Mouse (Mus musculus) left cerebral cortex, adult 8-10 months (tissue): ENCODE data around the gene Atp2a2. TPM values are rescaled to one million over a fixed set of nuclear protein-coding genes. Genes with fewer than 3 reads are reported as not detected.

Experiments
- DNase-seq, 2 experiments: peaks; one replicate each; pipeline ENCODE4 v3.0.0; 2022; ENCODE audit warnings: low spot score in 2 of 2
- total RNA-seq, 4 experiments: library from RNA; stranded (reverse); gene quantifications; 2 replicates each; pipeline ENCODE4 v1.2.4; 2022

Atp2a2 gene
- total RNA-seq, 4 experiments from 2014 or later, result 616 to 703 (median 645) TPM

DNA sequence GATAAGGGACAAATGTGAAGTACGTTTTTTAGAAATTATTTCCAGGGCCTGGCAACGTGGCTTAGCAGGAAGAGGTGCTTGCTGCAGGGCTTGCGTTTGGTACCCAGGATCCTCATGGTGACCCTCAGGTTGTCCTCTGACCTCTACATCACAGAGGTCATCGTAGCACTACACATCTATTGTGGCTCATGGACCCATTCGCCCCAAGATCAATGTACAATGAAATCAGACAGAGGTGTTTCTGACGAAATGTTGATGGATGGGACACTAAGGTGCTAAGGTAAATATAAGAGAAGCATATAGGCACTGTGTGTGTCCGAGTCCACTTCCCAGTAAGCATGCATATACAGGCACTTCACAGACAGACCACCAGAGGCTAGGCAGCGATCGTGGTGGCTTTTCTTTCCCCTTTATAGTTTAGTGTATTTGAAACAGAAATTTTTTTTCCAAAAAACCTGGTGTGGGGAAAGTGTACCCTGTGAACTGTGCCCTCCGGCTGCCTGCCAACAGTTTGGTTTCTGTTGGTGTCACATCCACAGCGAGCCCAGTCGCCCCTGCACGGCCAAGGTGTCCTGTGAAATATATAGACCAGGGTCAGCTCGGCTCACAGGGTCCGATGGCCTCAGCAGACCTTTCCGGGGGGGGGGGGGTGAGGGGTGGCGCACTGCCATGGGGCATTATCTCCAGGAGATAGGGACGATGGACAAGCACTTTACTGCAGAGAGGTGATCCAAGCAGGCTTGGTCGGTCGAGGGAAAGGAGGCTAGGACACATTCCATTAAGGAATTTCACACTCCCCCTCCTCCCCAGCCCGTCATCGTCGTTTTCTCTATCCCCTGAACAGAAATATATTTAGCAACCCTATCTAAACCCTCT lies 18.5 kb upstream of the Atp2a2 start:
- no peak for DNase-seq

DNA sequence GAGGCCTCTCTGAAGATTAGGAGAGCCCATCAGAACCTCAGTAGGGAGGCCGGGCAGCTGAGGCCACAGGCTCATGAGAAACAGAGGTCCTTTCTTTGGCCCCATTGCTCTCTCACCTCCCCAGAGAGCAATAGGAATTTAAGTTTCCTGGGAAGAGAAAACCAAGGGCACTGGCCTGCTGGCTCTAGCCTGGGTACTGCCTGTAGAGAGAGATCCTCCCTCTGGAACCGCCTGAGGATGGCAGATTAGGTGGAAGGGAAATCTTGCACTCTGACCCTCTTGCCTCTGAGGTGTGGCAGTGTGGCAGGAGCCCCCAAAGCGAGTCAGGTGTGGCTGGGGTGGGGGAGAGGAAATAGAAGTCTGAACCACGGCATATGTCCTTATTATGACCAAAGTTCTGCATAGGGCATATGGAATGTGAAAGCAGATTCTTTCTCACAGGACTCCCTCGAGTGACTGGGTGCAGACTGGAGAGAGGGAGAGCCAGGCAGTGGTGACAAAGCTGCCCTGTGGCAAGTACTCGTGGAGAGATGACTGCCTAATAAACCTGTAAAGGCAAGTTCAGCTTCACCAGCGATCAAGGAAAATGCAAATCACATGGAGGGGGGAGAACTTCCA lies 17.1 kb upstream of the Atp2a2 start:
- no peak for DNase-seq

- DNase-seq, result no peak
Measured at GRCm38 (mm10) chr5:122518247-122518646, 16.2 kb upstream of the Atp2a2 start.

DNA sequence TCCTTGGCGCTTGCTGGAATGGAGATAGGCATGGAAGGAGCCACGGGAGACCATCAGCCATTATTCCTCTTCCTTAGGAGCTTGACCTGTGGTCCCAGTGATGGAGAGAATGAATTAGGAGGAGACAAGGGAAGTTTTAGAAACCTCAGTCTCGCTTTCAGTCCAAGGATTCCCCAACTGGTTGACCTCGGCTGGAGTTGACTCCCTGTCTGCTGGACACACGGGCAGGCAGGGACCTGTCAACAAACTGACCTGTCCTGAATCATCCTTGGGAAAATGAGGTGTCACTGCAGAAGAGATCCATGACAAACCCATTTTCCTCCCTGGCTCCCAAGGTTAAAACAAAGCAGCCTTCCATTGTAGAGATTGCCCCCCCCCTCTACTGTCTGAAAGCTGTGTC lies 14.9 kb upstream of the Atp2a2 start:
- DNase-seq, result no peak

DNA sequence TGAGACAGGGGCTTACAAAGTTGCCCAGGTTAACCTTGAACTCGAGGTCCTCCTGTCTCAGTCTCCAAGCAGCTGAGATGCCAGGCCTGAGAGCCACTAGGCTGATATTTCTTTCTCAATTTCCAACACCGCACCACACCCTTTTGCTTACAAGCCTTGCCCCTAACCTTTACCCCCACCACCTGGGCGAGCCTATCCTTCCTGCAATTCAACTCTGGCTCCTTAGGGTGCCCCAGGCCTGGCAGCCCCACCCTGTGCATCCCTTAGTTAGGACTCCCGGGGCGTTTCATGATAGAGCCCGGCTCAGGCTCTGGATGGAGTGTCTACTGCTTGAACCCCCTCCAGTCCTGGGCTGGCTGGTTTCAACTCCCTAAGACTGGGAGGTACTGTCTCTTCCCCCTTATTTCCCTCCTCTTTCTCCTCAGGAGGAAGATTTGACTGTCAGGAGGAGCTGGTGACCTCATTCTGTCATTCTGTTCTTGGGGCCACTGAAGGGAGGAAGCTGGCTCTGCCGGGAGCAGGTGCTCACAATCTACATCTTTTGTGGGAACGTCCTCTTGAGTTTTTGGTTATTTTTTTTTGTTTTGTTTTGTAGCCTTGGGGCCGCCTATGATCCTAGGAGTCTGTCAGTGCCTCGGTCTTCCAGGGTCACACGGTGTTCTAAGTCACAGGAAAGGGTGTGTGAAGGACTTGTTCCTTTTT lies 14.2 kb upstream of the Atp2a2 start:
- no peak for DNase-seq

- DNase-seq, result no peak
Measured at GRCm38 (mm10) chr5:122514127-122514521, 12.1 kb upstream of the Atp2a2 start.

DNA sequence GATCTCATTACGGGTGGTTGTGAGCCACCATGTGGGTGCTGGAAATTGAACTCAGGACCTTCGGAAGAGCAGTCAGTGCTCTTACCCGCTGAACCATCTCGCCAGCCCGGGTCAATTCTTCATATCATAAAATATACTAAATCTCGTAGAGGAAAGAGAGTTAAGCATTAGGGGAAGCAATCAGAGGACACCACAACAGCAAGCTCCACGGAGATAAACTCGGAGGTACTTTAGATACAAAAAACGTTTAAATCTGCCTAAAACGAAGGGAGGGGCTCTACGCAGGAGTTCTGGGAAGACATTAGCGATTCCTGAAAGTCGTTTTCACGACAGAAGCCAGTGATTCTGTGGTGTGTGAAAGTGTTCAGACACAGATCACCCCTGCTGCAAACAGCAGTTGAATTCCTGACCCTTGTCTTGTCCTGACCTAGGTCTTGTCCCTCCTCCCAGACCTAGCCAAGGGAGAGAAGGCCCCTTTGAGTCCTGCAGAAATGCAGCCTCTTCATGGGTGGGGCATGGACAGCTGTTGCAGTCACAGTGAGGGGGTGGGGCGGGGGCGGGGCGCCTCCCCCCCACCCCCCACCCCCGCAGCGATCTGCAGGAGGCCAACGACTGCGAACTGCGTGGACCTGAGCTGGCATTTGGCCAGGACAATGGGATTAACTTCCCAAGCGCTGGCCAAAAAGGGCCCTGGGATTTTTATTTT lies 11.5 kb upstream of the Atp2a2 start:
- no peak for DNase-seq

DNA sequence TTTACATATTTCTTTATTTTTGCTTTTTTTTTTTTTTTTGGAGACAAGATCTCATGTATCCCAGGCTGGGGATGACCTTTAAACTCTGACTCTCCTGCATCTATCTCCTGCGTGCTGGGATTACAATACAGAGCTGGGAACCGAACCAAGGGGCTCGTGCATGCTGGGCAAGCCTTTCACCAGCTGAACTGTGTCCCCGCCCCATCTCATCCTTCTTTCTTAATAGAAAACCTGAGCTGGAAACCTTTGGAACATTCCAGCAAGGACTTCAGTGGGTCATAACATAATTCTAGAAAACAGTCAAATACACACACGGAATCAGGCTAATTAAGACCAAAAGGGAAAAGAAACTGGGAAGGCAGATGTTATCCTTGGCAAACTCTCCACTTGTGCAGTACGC lies 10.0 kb upstream of the Atp2a2 start:
- DNase-seq, result no peak

DNA sequence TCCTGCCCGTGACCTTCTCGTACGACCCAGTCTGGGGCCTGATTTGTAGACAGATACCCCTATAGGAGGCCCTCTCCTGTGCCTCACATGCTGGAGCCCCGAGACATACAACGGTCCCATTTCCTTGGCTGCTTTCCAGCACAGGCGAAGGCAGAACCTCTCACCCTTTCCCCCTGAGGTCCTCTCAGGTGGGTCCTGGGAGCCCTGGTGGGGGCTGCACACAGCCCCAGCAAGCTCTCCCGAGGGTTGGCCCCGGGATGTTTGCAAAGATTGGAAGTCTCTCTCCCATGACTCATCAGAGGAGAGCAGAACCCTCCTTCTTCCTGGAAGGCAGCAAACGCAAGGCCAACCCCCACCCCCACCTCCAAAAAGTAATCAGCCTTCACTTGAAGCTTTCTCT lies 9.4 kb upstream of the Atp2a2 start:
- DNase-seq, result no peak

- no peak for DNase-seq
Measured at GRCm38 (mm10) chr5:122510651-122511157, 8.7 kb upstream of the Atp2a2 start.

DNA sequence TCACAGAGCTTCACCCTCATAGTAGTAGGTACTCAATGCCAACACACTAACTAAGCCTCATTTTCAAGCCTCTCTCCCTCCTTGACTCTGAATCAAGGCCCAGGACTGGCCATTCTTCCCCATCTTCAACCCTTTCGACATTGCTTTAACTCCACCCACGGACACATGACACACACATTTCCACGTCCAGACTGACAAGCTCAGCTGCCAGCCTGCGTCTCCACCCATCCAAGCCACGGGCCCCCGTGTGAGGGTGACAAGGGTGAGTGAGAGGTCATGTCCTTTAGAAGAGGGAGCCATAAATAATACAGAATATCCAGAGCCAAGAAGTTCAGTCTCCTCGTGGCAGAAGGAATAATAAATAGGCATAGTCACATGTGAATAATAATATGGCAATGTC lies 7.6 kb upstream of the Atp2a2 start:
- no peak for DNase-seq

GRCm38 (mm10) chr5:122508861-122509306 lies 6.9 kb upstream of the Atp2a2 start:
- no peak for DNase-seq

GRCm38 (mm10) chr5:122507396-122507795 lies 5.4 kb upstream of the Atp2a2 start:
- no peak for DNase-seq

GRCm38 (mm10) chr5:122506462-122506861 lies 4.4 kb upstream of the Atp2a2 start:
- DNase-seq, result no peak

DNA sequence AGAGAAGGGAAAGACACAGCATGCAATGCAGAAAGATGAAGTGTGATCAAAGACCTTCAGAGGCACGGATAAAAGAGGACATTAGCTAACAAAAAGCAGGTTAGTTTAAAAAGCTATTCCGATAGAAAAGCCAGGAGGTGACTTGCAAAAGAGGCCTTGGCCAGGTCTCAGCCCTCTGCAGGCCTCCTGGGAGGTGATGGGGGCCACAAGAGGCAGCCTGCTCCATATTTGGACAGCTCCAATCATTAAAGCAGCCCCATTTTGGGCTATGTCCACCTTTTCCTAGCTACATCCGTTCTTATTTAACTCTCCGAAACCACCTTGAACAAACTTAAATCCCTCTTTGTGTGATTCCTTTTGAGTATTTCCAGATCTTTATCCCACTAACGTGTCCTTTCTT lies 3.5 kb upstream of the Atp2a2 start:
- no peak for DNase-seq

DNA sequence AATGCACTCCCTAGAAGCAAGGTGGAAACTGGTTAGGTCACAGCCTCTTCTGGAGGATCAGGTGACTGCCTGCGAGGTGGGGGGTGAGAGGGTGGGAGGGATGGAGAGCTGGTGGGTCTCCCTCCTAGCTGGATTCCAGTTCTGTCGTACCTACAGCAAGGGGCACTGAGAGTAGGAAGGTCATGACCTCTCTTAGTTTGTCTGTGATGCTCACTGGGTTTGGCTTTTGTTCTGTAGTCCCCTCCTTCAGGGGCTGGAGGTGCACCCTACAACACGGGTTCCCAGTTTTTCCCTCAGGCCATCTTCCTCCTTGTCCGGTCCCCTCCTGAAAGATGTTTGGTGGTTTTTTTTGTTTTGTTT lies 1.7 kb upstream of the Atp2a2 start:
- DNase-seq, result no peak

GRCm38 (mm10) chr5:122503015-122503759 lies 1.2 kb upstream of the Atp2a2 start:
- no peak for DNase-seq

DNA sequence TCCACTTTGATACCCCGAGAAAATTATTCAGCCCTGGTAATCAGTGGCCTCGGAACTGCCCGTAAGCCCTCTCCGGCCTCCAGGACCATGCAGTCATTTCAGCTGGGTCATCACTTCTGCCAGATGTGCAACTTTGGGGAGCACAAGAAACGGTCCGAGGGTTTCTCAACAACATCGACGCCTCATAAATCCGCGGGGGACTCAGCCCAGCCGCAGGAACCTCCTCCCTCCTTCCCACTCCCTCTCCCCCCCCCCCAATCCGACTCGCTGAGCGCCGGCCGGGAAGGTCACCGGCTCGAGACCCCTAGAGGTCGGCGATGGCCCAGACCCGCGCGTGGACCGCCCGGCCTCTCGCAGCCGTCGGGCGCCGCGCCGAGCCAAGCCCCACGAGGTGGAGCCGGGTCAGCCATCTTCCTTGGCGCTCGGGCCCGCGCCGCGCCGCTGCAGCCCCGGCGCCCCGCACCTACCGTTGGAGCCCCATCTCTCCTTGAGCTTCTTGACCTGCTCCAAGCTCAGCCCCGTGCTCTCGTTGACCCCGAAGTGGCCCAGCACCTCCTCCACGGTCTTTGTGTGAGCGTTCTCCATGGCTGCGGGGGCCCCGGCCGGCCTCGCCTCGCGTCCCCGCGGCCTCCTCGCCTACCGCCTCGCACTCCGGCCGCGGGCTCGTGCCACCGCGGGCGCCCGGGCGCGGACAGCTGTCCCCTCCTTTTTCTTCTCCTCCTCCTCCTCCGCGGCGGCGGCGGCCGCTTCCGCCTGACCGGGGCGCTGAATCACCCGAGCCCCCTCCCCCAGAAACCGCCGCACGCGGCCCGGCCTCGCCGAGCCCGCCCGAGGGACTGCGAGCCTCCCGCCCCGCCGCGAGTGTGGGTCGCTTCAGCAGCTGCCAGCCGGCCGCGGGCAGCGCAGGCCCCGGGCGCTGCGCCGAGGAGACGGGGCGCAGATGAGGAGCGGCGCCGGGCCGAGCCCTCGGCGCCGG lies 636 bp downstream of the Atp2a2 start:
- peak; percentile 36 to 42 for DNase-seq

DNA sequence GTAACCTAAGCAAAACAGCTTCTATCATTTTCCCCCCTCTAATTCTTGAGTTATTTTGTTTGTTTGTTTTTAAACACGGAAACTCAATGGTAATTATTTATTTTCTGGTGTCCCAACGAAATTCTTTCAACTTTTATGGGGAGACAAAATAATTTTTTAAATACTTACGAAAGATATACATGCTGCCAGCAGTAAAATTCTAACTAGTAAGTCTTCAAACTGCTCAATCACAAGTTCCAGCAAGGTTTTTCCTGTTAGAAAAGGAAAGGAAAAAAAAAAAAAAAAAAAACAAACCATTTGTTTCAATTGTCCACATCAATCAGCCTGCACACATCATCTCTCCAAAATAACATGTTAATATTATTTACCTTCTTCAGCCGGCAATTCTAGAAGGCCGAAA lies 1.5 kb downstream of the Atp2a2 start:
- DNase-seq, result no peak

DNA sequence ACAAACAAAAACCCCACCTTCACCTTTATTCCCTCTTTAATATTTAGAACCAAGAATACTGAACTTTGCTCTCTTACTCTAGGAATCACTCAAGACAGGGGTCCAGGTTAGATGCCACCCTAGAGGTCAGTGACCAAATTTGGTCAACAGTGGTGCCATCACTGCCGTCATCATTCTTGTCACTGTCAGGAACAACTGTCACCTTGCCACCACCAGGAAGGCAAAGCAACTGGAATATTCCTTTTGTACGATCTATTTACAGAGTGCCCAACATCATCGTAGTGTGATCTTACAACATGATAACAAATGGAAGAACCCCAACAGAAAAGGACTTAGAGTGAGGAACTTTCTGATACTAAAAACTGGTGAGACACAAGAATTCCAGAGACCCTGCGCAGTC lies 1.9 kb downstream of the Atp2a2 start:
- no peak for DNase-seq
